Mouse (Mus musculus) limb, embryonic 13.5 days (tissue): Measurements from ENCODE around the gene Dhx29. TPM values are rescaled to one million over a fixed set of nuclear protein-coding genes. Genes with fewer than 3 reads are reported as not detected.

Experiments
- ATAC-seq: fragments of 200-750 bp; cut with Nextera tagmentation; 2 replicates; pipeline ENCODE4 v1.8.0; 2017; ENCODE audit warnings: low read depth, moderate number of reproducible peaks, moderate TSS enrichment; ENCODE audit not compliant: low FRiP score
- H3K27ac ChIP-seq: fragments of 300-500 bp; sonication (generic); 2 replicates; pipeline ENCODE4 v1.5.1; 2015; ENCODE audit warnings: inconsistent platforms, mild to moderate bottlenecking, moderate library complexity
- H3K27me3 ChIP-seq: fragments of 300-500 bp; sonication (generic); 2 replicates; pipeline ENCODE4 v1.6.1; 2015; ENCODE audit warnings: mild to moderate bottlenecking, inconsistent platforms
- H3K36me3 ChIP-seq: fragments of 300-500 bp; sonication (generic); 2 replicates; pipeline ENCODE4 v1.6.1; 2015; ENCODE audit warnings: inconsistent platforms, mild to moderate bottlenecking, moderate library complexity
- H3K4me1 ChIP-seq: fragments of 300-500 bp; sonication (generic); 2 replicates; pipeline ENCODE4 v1.6.1; 2015; ENCODE audit warnings: inconsistent platforms
- H3K4me2 ChIP-seq: fragments of 300-500 bp; sonication (generic); replicated peaks from 2 replicates; pipeline ENCODE4 v1.6.1; 2015; ENCODE audit warnings: inconsistent platforms, mild to moderate bottlenecking, moderate library complexity
- H3K4me3 ChIP-seq: fragments of 300-500 bp; sonication (generic); 2 replicates; pipeline ENCODE4 v1.5.1; 2015; ENCODE audit warnings: moderate library complexity, mild to moderate bottlenecking, inconsistent platforms
- H3K9ac ChIP-seq: fragments of 300-500 bp; sonication (generic); 2 replicates; pipeline ENCODE4 v1.6.1; 2015; ENCODE audit warnings: mild to moderate bottlenecking, inconsistent platforms
- H3K9me3 ChIP-seq: fragments of 300-500 bp; sonication (generic); 2 replicates; pipeline ENCODE4 v1.6.1; 2016; ENCODE audit warnings: inconsistent platforms
- WGBS: fragments of 180-500 bp; shearing (Covaris S2); methylation state at CpG from one replicate; pipeline ENCODE4 v1.1.7; 2015; 5-methylcytosine and 5-hydroxymethylcytosine counted together
- polyA plus RNA-seq: library from polyadenylated mRNA; unstranded; fragments of >200 nt; fragmentation: Nextera tagmentation; extraction: Ambion mirVana; gene quantifications from 2 replicates; pipeline ENCODE4 v1.2.1, GENCODE M21; 2015

Gene Dhx29
- polyA plus RNA-seq, 1 experiment from 2014 or later: 31.3 TPM

DNA sequence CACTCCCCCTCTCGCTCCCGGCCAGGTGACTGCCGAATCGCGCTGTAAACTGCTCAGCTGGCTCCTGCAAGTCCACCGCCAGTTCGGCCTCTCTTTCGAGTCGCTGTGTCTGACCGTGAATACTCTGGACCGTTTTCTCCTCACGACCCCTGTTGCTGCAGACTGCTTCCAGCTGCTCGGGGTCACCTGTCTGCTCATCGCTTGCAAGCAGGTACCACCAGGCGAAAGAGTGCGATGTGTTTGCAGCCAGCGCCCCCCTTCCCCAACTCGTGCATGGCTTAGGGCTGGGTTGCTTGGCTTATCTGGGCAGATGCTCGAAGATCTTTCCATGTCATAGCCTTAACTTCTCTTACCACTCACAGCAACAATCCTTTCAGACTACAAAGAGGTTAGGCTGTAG is 61.6 kb downstream of the Dhx29 start:
- peaks cover 85% of the 10 kb centered on the region for H3K27me3 ChIP-seq
- H3K9me3 ChIP-seq: no peaks in the 10 kb centered on the region
- no peaks in the 10 kb centered on the region for H3K36me3 ChIP-seq
- ATAC-seq: no peak
- no peak overlapping the region for H3K9ac ChIP-seq
- under 1% methylated on average over 19 of the region's 19 CpGs for WGBS
- H3K4me2 ChIP-seq: peak overlapping the region; percentile 94
- H3K4me1 ChIP-seq: peaks cover 53% of the 10 kb centered on the region
- H3K4me3 ChIP-seq: peak overlapping the region; percentile 56
- H3K27ac ChIP-seq: no peak overlapping the region

DNA sequence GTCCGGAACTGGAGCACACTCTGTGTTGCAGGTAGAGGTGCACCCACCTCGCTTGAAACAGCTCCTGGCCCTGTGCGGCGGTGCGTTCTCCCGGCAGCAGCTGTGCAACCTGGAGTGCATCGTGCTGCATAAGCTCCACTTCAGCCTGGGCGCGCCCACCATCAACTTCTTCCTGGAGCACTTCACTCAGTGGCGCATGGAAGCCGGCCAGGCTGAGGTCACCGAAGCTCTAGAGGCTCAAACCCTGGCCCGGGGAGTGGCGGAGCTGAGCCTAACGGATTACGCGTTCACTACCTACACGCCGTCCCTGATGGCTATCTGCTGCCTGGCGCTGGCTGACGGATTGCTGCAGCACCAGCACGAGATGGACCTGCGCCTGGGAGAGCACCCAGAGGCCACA is 62.3 kb downstream of the Dhx29 start:
- Histone ChIP-seq H3K4me3 (peak overlapping the region; percentile 56), H3K4me1 (peaks cover 59% of the 10 kb centered on the region), H3K36me3 (no peaks in the 10 kb centered on the region), H3K9ac (no peak overlapping the region), H3K27me3 (peaks cover 86% of the 10 kb centered on the region), H3K4me2 (peak overlapping the region; percentile 94), H3K27ac (no peak overlapping the region), H3K9me3 (no peaks in the 10 kb centered on the region)
- no peak for ATAC-seq
- 1% methylated on average over 23 of the region's 23 CpGs for WGBS

DNA sequence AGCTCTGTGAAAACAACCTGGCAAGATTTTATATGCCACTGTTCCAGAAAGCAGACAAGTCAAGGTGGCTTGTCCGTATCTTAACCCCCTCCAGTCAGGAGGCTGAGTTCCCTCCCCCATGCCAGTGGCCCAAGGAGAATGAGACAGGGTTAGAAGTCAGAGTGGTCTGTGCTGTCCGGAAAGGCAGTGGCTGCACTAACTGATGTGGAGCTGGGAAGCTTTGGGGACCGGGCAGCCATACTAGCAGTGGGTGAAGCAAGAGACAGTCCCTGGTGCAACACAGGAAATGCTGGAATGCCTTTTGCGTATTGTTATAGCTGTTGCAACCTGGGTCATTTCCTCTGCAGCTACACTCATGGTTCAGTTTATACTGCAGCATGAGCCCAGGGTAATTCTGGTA is 63.1 kb downstream of the Dhx29 start:
- no peaks in the 10 kb centered on the region for H3K9me3 ChIP-seq
- H3K4me3 ChIP-seq: no peak overlapping the region
- peaks cover 59% of the 10 kb centered on the region for H3K4me1 ChIP-seq
- peaks cover 91% of the 10 kb centered on the region for H3K27me3 ChIP-seq
- H3K9ac ChIP-seq: no peak overlapping the region
- no peak overlapping the region for H3K4me2 ChIP-seq
- no peaks in the 10 kb centered on the region for H3K36me3 ChIP-seq
- WGBS: 13% methylated on average over 4 of the region's 4 CpGs
- no peak for ATAC-seq
- no peak overlapping the region for H3K27ac ChIP-seq

- H3K4me3 ChIP-seq: peak within 1 kb of the TSS; percentile 46
- ATAC-seq: no peak
- no peaks in the 10 kb centered on the region for H3K9me3 ChIP-seq
- peaks cover 95% of the 10 kb centered on the region for H3K27me3 ChIP-seq
- no peak within 1 kb of the TSS for H3K27ac ChIP-seq
- H3K4me1 ChIP-seq: peaks cover 40% of the 10 kb centered on the region
- under 1% methylated on average over 63 of the region's 63 CpGs for WGBS
- H3K9ac ChIP-seq: peak within 1 kb of the TSS; percentile 48
- H3K4me2 ChIP-seq: peak within 1 kb of the TSS; percentile 78
- H3K36me3 ChIP-seq: no peaks in the 10 kb centered on the region
Measured at GRCm38 (mm10) chr13:112993531-112994152, 66.4 kb downstream of the Dhx29 start, which contains the start of gene Mcidas. Gene Mcidas, plus strand, starts transcription at chr13:112993845.

- ATAC-seq: 0 out of 2 replicates have a peak, but pooled peaks have one; percentile 26
- H3K4me2 ChIP-seq: peak overlapping the region; percentile 78
- peak overlapping the region; percentile 48 for H3K9ac ChIP-seq
- H3K27me3 ChIP-seq: peaks cover 95% of the 10 kb centered on the region
- 2% methylated on average over 25 of the region's 25 CpGs for WGBS
- H3K36me3 ChIP-seq: no peaks in the 10 kb centered on the region
- no peaks in the 10 kb centered on the region for H3K9me3 ChIP-seq
- H3K4me3 ChIP-seq: peak overlapping the region; percentile 46
- no peak overlapping the region for H3K27ac ChIP-seq
- H3K4me1 ChIP-seq: peaks cover 40% of the 10 kb centered on the region
Measured at GRCm38 (mm10) chr13:112994191-112994590, 66.9 kb downstream of the Dhx29 start.

GRCm38 (mm10) chr13:112996407-112996806 is 69.2 kb downstream of the Dhx29 start:
- no peak overlapping the region for H3K4me2 ChIP-seq
- WGBS: 52% methylated on average over 4 of the region's 4 CpGs
- peaks cover 28% of the 10 kb centered on the region for H3K4me1 ChIP-seq
- no peak overlapping the region for H3K9ac ChIP-seq
- H3K27me3 ChIP-seq: peaks cover 93% of the 10 kb centered on the region
- no peaks in the 10 kb centered on the region for H3K9me3 ChIP-seq
- no peaks in the 10 kb centered on the region for H3K36me3 ChIP-seq
- no peak for ATAC-seq
- no peak overlapping the region for H3K27ac ChIP-seq
- H3K4me3 ChIP-seq: no peak overlapping the region

GRCm38 (mm10) chr13:112997369-112997768 is 70.1 kb downstream of the Dhx29 start:
- Histone ChIP-seq H3K27ac (no peak overlapping the region), H3K36me3 (no peaks in the 10 kb centered on the region), H3K27me3 (peaks cover 86% of the 10 kb centered on the region), H3K4me2 (no peak overlapping the region), H3K9ac (no peak overlapping the region), H3K9me3 (no peaks in the 10 kb centered on the region), H3K4me1 (peaks cover 28% of the 10 kb centered on the region), H3K4me3 (no peak overlapping the region)
- no peak for ATAC-seq
- WGBS: 69% methylated on average over 6 of the region's 6 CpGs

DNA sequence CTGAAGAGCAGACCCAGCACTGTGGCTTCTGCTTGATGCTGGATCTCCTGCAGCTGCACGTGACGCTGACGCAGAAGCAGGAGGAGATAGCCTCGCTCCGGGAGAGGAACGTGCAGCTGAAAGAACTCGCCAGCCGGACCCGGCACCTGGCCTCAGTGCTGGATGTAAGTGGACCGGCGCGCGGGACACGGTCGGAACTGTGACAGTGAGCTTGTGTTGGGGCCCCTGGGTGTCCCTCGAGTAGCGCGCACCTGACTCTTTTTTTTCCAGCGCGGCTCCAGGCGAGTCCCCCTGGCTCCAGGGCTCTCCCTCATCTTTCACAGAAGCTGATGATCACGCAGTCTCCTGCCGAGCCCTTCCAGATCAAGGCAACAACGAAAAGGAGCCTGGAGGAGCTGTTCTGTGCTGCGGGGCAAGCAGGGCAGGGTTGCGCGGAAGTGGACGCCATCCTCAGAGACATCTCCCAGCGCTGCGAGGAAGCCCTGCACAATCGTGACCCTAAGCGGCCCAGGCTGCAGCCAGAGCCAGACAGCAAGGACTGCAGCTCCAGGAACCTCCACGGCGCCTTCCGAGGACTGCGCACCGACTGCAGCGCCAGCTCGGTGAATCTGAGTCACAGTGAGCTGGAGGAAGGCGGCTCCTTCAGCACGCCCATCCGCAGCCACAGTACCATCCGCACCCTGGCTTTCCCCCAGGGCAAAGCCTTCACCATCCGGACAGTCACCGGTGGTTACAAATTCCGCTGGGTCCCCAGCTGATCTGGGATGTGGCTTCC is 71.4 kb downstream of the Dhx29 start:
- WGBS: under 1% methylated on average over 46 of the region's 46 CpGs
- H3K9me3 ChIP-seq: no peaks in the 10 kb centered on the region
- no peak overlapping the region for H3K27ac ChIP-seq

DNA sequence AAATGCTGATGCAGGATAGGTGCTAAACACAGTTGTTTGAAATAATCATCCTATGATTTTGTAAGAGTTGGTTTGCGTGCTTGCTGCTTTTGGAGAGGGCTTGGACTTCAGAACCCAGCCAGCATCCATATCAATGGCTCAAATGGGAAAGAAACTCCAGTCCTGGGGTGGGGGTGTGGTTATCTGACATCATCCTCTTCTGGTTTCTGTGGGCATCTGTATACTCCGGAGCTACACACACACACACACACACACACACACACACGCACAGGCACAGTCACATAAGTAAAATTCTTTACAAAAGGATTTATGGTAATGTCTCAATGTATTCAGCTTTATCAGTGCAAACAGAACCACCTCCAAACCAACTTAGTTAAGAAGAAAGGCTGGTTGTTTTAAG is 72.8 kb downstream of the Dhx29 start:
- no peak for ATAC-seq
- Histone ChIP-seq H3K4me3 (no peak overlapping the region), H3K9me3 (no peaks in the 10 kb centered on the region), H3K4me1 (peaks cover 15% of the 10 kb centered on the region), H3K4me2 (no peak overlapping the region), H3K9ac (no peak overlapping the region), H3K27ac (no peak overlapping the region), H3K27me3 (peaks cover 60% of the 10 kb centered on the region), H3K36me3 (no peaks in the 10 kb centered on the region)
- 75% methylated on average over 3 of the region's 3 CpGs for WGBS

More for the DNA sequence above, 71.4 kb downstream of the Dhx29 start:
- Histone ChIP-seq H3K36me3 (no peaks in the 10 kb centered on the region), H3K9ac (peak overlapping the region; percentile 67), H3K27me3 (peaks cover 75% of the 10 kb centered on the region), H3K4me1 (peaks cover 24% of the 10 kb centered on the region), H3K4me3 (peak overlapping the region; percentile 49), H3K4me2 (peak overlapping the region; percentile 95)
- ATAC-seq: peak; percentile 42; the same call in 1 of the 2 replicates

- no peak overlapping the region for H3K27ac ChIP-seq
- no peak overlapping the region for H3K9ac ChIP-seq
- H3K36me3 ChIP-seq: no peaks in the 10 kb centered on the region
- no peak for ATAC-seq
- no peak overlapping the region for H3K4me2 ChIP-seq
- no peaks in the 10 kb centered on the region for H3K9me3 ChIP-seq
- peaks cover 54% of the 10 kb centered on the region for H3K27me3 ChIP-seq
- H3K4me1 ChIP-seq: peaks cover 15% of the 10 kb centered on the region
- H3K4me3 ChIP-seq: no peak overlapping the region
- WGBS: 63% methylated on average over 9 of the region's 9 CpGs
Measured at GRCm38 (mm10) chr13:113000576-113001318, 73.5 kb downstream of the Dhx29 start.

DNA sequence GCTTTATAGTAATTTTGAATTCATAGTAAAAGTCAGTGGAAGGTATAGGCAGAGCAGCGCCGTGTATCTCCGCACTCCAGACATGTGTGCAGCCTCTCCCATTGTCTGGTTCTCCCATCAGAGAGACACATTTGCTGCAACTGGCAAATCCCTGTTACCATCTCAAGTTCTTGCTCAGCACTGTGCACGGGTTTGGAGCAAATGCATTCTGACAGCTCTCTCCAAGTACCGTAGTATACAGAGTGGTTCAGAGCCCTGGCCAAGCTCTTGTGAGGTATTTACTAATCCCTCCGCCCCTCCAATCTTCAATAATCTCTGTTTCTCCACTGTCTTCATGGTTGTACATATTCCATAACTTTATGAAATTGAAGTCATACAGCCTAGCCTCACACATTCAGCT is 85.4 kb downstream of the Dhx29 start:
- H3K4me2 ChIP-seq: peak overlapping the region; percentile 53; the same call in 1 of the 2 replicates
- WGBS: 76% methylated on average over 6 of the region's 6 CpGs

More for the DNA sequence above, 85.4 kb downstream of the Dhx29 start:
- Histone ChIP-seq H3K4me1 (no peaks in the 10 kb centered on the region), H3K9me3 (no peaks in the 10 kb centered on the region), H3K4me3 (no peak overlapping the region), H3K27ac (no peak overlapping the region), H3K9ac (no peak overlapping the region), H3K36me3 (no peaks in the 10 kb centered on the region), H3K27me3 (no peaks in the 10 kb centered on the region)
- ATAC-seq: no peak
